In genomic region chr13:112791906-112792305, GRCm38 (mm10) we compare ENCODE assay signal across 26 mouse cellular contexts. TPM values are rescaled to one million over a fixed set of nuclear protein-coding genes. Genes with fewer than 3 reads are reported as not detected.
A peak's percentile ranks its signal among the peaks of the same experiment; 100 is the strongest.
DNase-seq lines count a peak whose midpoint lies in the region; ATAC-seq and TF ChIP-seq lines count a peak whose summit lies in the region.
"Had no signal": no experiment of that assay in that cellular context is flagged by ENCODE, and none has a peak within 500 bp of the region (broad histone marks: within the 10 kb centered on the region; RNA-seq: fewer than 3 reads in every experiment).

No protein-coding gene starts in this region.

- H3K27ac ChIP-seq in midbrain, embryonic 16.5 days (ENCODE audit: low read length): no peak overlapping the region
- H3K27ac ChIP-seq in midbrain, embryonic 10.5 days (replicated peaks): no peak overlapping the region
- H3K27ac ChIP-seq: embryonic facial prominence, embryonic 13.5 days; forebrain, embryonic 12.5 days; forebrain, embryonic 15.5 days; hindbrain, embryonic 12.5 days; hindbrain, embryonic 15.5 days had no signal

- whole genome bisulfite sequencing in midbrain, embryonic 16.5 days: 86% methylated on average over 5 of the region's 5 CpGs
- WGBS in midbrain, embryonic 10.5 days: 84% methylated on average over 5 of the region's 5 CpGs

- H3K4me2 ChIP-seq in myocyte (ENCODE audit: low read depth): peak overlapping the region; percentile 35
- no peak overlapping the region for H3K4me2 ChIP-seq in midbrain, embryonic 16.5 days (ENCODE audit: low read length)
- H3K4me2 ChIP-seq: embryonic facial prominence, embryonic 13.5 days; forebrain, embryonic 12.5 days; forebrain, embryonic 15.5 days; heart, embryonic 11.5 days; hindbrain, embryonic 12.5 days; hindbrain, embryonic 15.5 days had no signal

- H3K27me3 ChIP-seq in myocyte (ENCODE audit: control insufficient read depth, insufficient read depth, insufficient read length): no peaks in the 10 kb centered on the region
- H3K27me3 ChIP-seq in midbrain, embryonic 16.5 days (ENCODE audit: control insufficient read depth, insufficient read depth, low read depth, low read length): no peaks in the 10 kb centered on the region
- H3K27me3 ChIP-seq in midbrain, embryonic 10.5 days (ENCODE audit: low read depth, poor library complexity, severe bottlenecking): no peaks in the 10 kb centered on the region
- H3K27me3 ChIP-seq: embryonic facial prominence, embryonic 13.5 days; forebrain, embryonic 12.5 days; forebrain, embryonic 15.5 days; hindbrain, embryonic 12.5 days; hindbrain, embryonic 15.5 days; Patski had no signal

- no peaks in the 10 kb centered on the region for H3K4me1 ChIP-seq in midbrain, embryonic 16.5 days (ENCODE audit: control insufficient read depth, insufficient read depth, low read length)
- no peaks in the 10 kb centered on the region for H3K4me1 ChIP-seq in midbrain, embryonic 10.5 days
- H3K4me1 ChIP-seq: embryonic facial prominence, embryonic 13.5 days; forebrain, embryonic 12.5 days; forebrain, embryonic 15.5 days; hindbrain, embryonic 12.5 days; hindbrain, embryonic 15.5 days had no signal

- H3K4me3 ChIP-seq in myocyte: no peak overlapping the region
- H3K4me3 ChIP-seq in midbrain, embryonic 16.5 days (ENCODE audit: low read depth, low read length): no peak overlapping the region
- no peak overlapping the region for H3K4me3 ChIP-seq in midbrain, embryonic 10.5 days
- H3K4me3 ChIP-seq: embryonic facial prominence, embryonic 13.5 days; erythroblast, embryonic 14.5 days; forebrain, embryonic 12.5 days; forebrain, embryonic 15.5 days; hindbrain, embryonic 12.5 days; hindbrain, embryonic 15.5 days had no signal

- no peaks in the 10 kb centered on the region for H3K36me3 ChIP-seq in myocyte (ENCODE audit: control insufficient read depth, insufficient read depth)
- no peaks in the 10 kb centered on the region for H3K36me3 ChIP-seq in midbrain, embryonic 16.5 days (ENCODE audit: control insufficient read depth, insufficient read depth, low read length)
- H3K36me3 ChIP-seq in midbrain, embryonic 10.5 days: no peaks in the 10 kb centered on the region
- H3K36me3 ChIP-seq: embryonic facial prominence, embryonic 13.5 days; forebrain, embryonic 12.5 days; forebrain, embryonic 15.5 days; G1E; hindbrain, embryonic 12.5 days; hindbrain, embryonic 15.5 days had no signal

- no peaks in the 10 kb centered on the region for H3K9me3 ChIP-seq in midbrain, embryonic 16.5 days (replicated peaks; ENCODE audit: control insufficient read depth, low read length, poor library complexity, severe bottlenecking)
- H3K9me3 ChIP-seq in midbrain, embryonic 10.5 days (replicated peaks): no peaks in the 10 kb centered on the region
- H3K9me3 ChIP-seq: embryonic facial prominence, embryonic 13.5 days; forebrain, embryonic 12.5 days; forebrain, embryonic 15.5 days; G1E; hindbrain, embryonic 12.5 days; hindbrain, embryonic 15.5 days had no signal

- H3ac ChIP-seq in myocyte (ENCODE audit: control insufficient read depth, insufficient read length): no peak overlapping the region

- H3K79me2 ChIP-seq in myocyte (ENCODE audit: control insufficient read depth, insufficient read depth): no peaks in the 10 kb centered on the region

- TF ChIP-seq POLR2A in myocyte (IDR thresholded peaks at IDR 0.05; ENCODE audit: insufficient read length, low read depth): no peak

- DNase-seq in A20 (ENCODE audit: low read depth, low spot score): peak; percentile 70
- DNase-seq in gastrocnemius, adult 8-10 months (ENCODE audit: low spot score in 2 of 2): no peak
- DNase-seq in midbrain, embryonic 10.5 days (ENCODE audit: low spot score): no peak
- DNase-seq: adrenal gland, adult 2 months; adrenal gland, postnatal 14 days; cerebellum, adult 11 months; cerebellum, adult 2 months; cerebellum, adult 9-11 months; cerebellum, postnatal 25 days; gastrocnemius, postnatal 10 days; gastrocnemius, postnatal 36 days; heart, adult 11 months had no signal

- peak; percentile 92 for ATAC-seq in CD4-positive, CD25-positive, alpha-beta regulatory T cell, adult 4 months
- ATAC-seq in granulocyte monocyte progenitor cell, adult 5-6 weeks (replicated peaks; ENCODE audit: poor library complexity, severe bottlenecking): peak; percentile 62
- ATAC-seq in midbrain, embryonic 16.5 days: no peak
- ATAC-seq: forebrain, embryonic 15.5 days; intestine, embryonic 16.5 days; Patski had no signal

- H3K9ac ChIP-seq in midbrain, embryonic 16.5 days (ENCODE audit: low read depth, low read length): no peak overlapping the region
- H3K9ac ChIP-seq: embryonic facial prominence, embryonic 13.5 days; forebrain, embryonic 12.5 days; forebrain, embryonic 15.5 days; hindbrain, embryonic 12.5 days; hindbrain, embryonic 15.5 days had no signal

TF ChIP-seq in myocyte, 11 proteins besides CTCF, POLR2A, EP300 and RAD21:
- TF ChIP-seq USF1 (IDR thresholded peaks at IDR 0.05; ENCODE audit: low read depth): no peak
- no peak for TF ChIP-seq MAX (IDR thresholded peaks at IDR 0.05; ENCODE audit: low read depth)
- TF ChIP-seq REST (IDR thresholded peaks at IDR 0.05; ENCODE audit: insufficient read depth, insufficient read length): no peak
- no peak for TF ChIP-seq POLR2AphosphoS2 (IDR thresholded peaks at IDR 0.05; ENCODE audit: insufficient read length, low read depth)
- no peak for TF ChIP-seq MYOD1 (IDR thresholded peaks at IDR 0.05; ENCODE audit: control insufficient read depth in 1 of 3, insufficient read length in 2 of 3, low read depth in 2 of 3)

RNA-seq across cellular contexts. Expression of gene Plpp1, which starts 8.7 kb away (rescaled TPM):
- polyA plus RNA-seq in CD4-positive, CD25-positive, alpha-beta regulatory T cell, adult 4 months (2017; shearing (Covaris generic)): 1 to 10 TPM; 3.7 to 4.2 TPM
- total RNA-seq in granulocyte monocyte progenitor cell, adult 5-6 weeks (2014; fragmentation: Nextera tagmentation): not detected in 2 replicates
- total RNA-seq in granulocyte monocyte progenitor cell, adult 5-6 weeks (2017): not detected in 2 replicates
- polyA plus RNA-seq in myocyte (2012; fragmentation: generic; extraction: Trizol): 133 TPM
- polyA plus RNA-seq in midbrain, embryonic 16.5 days (2015; fragmentation: Nextera tagmentation; extraction: Ambion mirVana): 58.7 and 69.5 TPM in 2 replicates
- total RNA-seq in gastrocnemius, adult 8-10 months (2022): 10 to 100 TPM; 33.7 to 45.4 (median 40.9) TPM
- polyA plus RNA-seq in midbrain, embryonic 10.5 days (2016; fragmentation: Nextera tagmentation; extraction: Ambion mirVana): 22.3 and 22.6 TPM in 2 replicates
